Mouse (Mus musculus) neutrophil, adult 5-6 weeks (primary cell): ENCODE results near the gene AI837181. TPM values are rescaled to one million over a fixed set of nuclear protein-coding genes. Genes with fewer than 3 reads are reported as not detected.
"Not testable (repeated sequence)": the region's sequence is repeated elsewhere in the genome, so short reads cannot be mapped to it uniquely, and the experiment has no call there.

Source experiments
- ATAC-seq: fragments of 151-379, 151-347 bp; 2 replicates; pipeline ENCODE4 v1.8.0; 2017; ENCODE audit warnings: mild to moderate bottlenecking, moderate TSS enrichment; ENCODE audit not compliant: insufficient number of reproducible peaks, poor library complexity, low FRiP score, severe bottlenecking; ENCODE audit errors: extremely low read depth
- total RNA-seq: library from RNA; stranded (forward); fragments of 200-1000 nt; gene quantifications from 2 replicates; pipeline ENCODE4 v1.2.3, GENCODE M21; 2017

Gene AI837181
- total RNA-seq = 21.1 and 22.2 TPM in 2 replicates

- peak; percentile 84 for ATAC-seq
These were observed at the start of gene AI837181, which contains the start of gene Drap1 for GRCm38 (mm10) chr19:5424782-5425741. AI837181 (plus strand) TSS chr19:5425144. Drap1 (minus strand) TSS chr19:5424979.

GRCm38 (mm10) chr19:5377446-5377845 is 47.5 kb upstream of the AI837181 start:
- no peak for ATAC-seq

GRCm38 (mm10) chr19:5383326-5383725 is 41.6 kb upstream of the AI837181 start:
- no peak for ATAC-seq

DNA sequence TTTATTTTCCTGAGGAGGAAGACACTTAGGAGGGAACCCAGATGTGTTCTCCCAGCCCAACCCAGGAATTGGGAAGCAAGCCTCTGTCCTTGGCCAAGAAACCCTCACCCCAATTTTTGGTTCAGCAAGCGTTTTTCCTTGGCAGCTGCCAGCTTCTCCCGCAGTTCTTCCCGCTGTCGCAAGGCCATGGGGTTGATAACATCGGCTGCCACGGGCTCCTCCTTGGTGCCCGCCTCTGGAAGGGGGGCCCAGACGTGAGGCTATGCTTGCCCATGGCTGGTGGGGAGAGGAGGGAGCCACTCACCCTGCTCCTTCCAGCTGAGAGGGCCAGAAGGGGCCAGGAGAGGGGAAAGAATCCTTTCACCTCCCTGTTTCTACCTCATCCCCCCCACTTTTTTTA is 40.2 kb upstream of the AI837181 start:
- no peak for ATAC-seq

- no peak for ATAC-seq
These were observed 36.9 kb upstream of the AI837181 start for GRCm38 (mm10) chr19:5388011-5388441.

GRCm38 (mm10) chr19:5388588-5389242 is 36.2 kb upstream of the AI837181 start, which contains the start of gene Sart1:
Sart1 (minus strand) TSS chr19:5388703.
- ATAC-seq = peak; percentile 86

DNA sequence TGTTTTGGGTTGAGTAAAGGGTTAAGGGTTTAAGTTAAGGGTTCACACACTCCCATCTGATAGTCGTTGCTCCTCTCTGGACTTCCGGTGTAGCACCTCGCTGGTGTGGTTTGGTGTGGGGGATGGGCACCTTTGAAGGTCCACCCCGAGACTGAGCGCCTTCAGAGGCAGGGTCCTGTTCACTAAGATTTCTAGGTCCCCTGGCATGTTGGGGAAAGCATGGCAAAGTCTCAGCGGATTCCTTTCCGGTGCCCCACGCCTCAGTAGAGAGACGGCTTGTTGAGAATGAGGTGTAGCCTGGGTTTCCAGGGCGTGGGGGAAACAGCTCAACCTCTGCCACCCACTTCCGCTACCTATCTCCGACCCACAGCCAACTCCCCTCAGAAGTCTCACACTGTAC is 35.3 kb upstream of the AI837181 start:
- peak; percentile 57 for ATAC-seq

GRCm38 (mm10) chr19:5390416-5390815 is 34.5 kb upstream of the AI837181 start:
- no peak for ATAC-seq

DNA sequence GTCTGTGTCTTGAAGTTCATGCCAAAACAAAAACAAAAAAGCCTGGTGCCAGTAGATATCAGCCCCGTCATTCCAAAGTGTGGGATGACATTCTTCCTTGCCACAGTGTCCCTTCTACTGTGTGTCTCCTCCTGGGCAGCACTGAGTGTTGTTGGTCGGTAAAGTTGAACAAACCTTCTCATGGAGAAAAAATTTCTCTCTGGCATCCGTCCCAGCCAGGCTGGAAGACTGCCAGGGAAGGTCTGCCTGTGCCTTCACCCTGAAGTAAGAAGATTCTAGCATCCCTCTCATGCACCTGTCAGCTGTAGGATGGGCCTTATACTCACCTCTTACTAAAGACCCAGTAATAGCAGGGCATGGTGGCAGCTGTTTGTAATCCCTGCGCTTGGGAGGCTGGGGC is 32.1 kb upstream of the AI837181 start:
- no peak for ATAC-seq

- no peak for ATAC-seq
These were observed 30.8 kb upstream of the AI837181 start for GRCm38 (mm10) chr19:5394168-5394567.

DNA sequence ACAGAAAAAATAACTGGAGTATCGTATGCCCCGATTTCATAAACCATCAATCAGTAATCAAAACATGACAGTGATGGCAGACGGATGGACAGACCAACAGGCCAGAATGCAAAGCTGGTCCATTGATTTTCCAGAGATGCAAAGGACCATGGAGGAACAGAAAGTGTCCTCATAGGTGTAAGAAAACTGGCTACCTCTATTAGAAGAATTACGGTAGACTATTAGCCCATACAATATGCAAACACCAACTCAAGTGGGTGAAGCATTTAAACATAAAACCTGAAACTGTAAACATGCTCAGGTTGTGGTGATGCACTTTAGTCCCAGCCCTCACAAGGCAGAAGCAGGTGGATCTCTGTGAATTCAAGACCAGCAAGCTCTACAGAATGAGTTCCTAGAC is 29.6 kb upstream of the AI837181 start:
- ATAC-seq = no peak

GRCm38 (mm10) chr19:5401073-5401472 is 23.9 kb upstream of the AI837181 start:
- not testable (repeated sequence) for ATAC-seq

- ATAC-seq = no peak
These were observed 22.7 kb upstream of the AI837181 start, which contains the start of gene Tsga10ip for GRCm38 (mm10) chr19:5402293-5402692. Tsga10ip (minus strand) TSS chr19:5402526.

DNA sequence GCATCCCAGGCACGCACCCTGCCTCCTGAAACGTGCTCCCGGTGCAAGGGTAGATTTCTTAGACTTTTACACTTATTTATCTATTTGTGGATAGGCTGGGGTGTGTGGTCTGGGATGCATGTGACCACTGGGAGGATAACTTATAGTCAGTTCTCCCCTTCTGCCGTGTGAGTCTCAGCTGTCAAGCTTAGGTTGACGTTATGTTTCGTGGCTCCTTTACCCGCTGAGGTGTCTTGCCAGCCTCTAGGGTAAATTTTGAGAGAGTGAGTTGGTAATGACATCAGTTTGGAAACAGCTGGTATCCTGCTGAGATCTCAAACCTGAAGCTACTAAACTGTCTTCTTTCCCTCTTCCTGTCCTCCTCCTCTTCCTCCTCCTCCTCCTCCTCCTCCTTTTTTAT is 19.0 kb upstream of the AI837181 start:
- ATAC-seq = 0 out of 2 replicates have a peak, but pooled peaks have one; percentile 14

DNA sequence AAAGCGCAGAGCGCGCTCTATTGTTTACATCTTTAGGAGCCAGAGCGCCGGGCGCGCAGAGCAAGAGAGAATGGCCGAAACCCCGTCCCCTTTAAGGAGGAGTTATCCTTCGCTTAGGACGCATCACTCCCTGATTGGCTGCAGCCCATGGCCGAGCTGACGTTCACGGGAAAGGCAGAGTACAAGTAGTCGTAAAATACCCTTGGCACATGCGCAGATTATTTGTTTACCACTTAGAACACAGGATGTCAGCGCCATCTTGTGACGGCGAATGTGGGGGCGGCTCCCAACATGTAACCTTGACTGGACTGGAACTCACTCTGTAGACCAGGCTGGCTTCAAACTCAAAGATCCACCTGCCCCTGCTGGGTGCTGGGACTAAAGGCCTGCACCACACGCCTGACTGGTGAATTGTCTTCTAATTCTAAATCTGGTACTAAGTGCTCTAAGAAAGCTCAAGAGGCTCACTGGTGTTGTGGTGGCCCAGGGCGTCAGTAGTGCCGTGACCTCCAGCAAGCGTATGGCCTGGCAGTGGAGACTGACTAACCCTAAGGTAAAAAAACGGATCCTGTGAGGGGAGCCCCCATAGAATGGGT is 18.3 kb upstream of the AI837181 start:
- ATAC-seq = 0 out of 2 replicates have a peak, but pooled peaks have one; percentile 40

GRCm38 (mm10) chr19:5407133-5407532 is 17.8 kb upstream of the AI837181 start:
- ATAC-seq = peak; percentile 67; the same call in 1 of the 2 replicates

DNA sequence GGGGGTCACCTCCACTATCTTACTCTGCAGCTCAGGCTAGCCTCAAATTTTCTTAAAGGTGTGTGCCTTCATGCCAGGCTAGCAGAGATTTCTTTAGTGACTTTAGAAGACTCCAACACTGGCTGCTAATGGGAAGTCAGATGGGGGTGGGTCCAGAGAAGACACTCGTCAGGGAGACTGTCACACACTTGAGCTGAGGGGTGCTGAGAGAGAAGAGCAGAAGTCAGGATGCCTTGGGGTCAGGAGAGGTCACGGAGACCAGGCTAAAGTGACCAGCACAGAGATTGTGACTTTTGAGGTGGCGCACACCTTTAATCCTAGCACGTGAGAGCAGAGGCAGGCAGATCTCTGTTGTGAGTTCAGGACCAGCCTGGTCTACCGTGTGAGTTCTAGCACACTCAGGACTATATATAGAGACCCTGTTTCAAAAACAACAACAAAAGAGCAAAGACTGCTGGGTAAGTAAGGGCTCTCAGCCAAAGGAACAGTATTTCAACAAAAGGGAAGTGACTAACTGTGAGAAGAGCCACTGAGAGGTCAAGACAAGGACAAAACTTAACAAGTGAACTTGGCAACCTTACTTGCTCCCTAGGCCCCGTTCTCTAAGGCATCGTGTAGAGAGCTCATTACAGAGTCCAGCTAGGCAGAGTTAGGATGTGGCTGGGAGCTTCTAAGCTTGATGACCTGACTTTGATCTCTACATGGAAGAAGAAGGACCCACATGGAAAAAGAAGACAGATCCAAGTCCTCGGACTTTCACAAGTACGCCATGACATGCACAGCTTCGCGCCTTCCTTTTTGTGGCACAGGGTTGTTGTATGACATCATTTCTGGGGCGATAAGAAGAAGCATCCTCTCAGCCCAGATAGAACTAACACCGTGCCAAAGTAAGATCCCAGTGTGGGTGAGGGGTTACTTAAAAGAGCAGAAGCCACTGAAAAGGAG is 16.6 kb upstream of the AI837181 start:
- ATAC-seq = peak; percentile 35

DNA sequence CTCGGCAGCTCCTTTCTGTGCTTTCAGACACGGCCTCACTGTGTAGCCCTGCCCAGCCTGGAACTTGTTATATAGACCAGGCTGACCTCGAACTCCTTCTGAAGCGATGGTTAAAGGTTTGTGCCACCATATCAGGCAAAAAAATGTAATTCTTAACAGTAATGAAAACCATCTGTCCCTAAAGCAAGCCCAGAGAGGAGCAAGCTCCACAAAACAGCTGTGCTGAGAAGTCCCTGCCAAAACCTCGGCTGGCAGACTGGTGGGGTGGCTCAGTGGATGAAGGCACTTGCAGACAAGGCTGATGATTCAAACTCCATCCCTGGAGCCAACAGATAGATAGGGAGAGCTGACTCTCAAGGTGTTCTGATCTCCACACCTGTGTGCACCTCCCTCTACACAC is 15.9 kb upstream of the AI837181 start:
- ATAC-seq = no peak
